Mouse (Mus musculus) urinary bladder, postnatal 0 days (tissue): Measurements from ENCODE around the gene Tmed1. TPM values are rescaled to one million over a fixed set of nuclear protein-coding genes. Genes with fewer than 3 reads are reported as not detected.
A peak's percentile ranks its signal among the peaks of the same experiment; 100 is the strongest.

Experiments used
- microRNA-seq: library from miRNA; unstranded; fragments of <30 nt; microRNA quantifications from one replicate; pipeline ENCODE4, GENCODE M21; 2016
- polyA plus RNA-seq: library from polyadenylated mRNA; unstranded; fragments of >200 nt; fragmentation: Nextera tagmentation; extraction: Ambion mirVana; gene quantifications from 2 replicates; pipeline ENCODE4 v1.2.1, GENCODE M21; 2015

Gene Tmed1
- 56.2 and 65.9 TPM in 2 replicates for polyA plus RNA-seq

GRCm38 (mm10) chr9:21509772-21510688 lies at the start of gene Tmed1:
TSS of gene Tmed1 (minus strand) at chr9:21510252.

GRCm38 (mm10) chr9:21546789-21547074 lies 36.7 kb upstream of the Tmed1 start, which contains the start of gene Carm1:
TSS of gene Carm1 (plus strand) at chr9:21546894.

GRCm38 (mm10) chr9:21525937-21526633 lies 16.0 kb upstream of the Tmed1 start, which contains the start of gene AB124611:
TSS of gene AB124611 (plus strand) at chr9:21526176.

Small RNA genes within 50 kb of the gene (microRNA-seq; reads per million reads assigned to microRNA genes)
- 9.9 reads per million, percentile 20 among the genes with 10 or more reads in this experiment for gene Mir199a-1

Other genes starting within 250 kb of the Tmed1 start
- gene Atg4d, start 245.0 kb downstream of the Tmed1 start, polyA plus RNA-seq = 20.9 and 25.4 TPM in 2 replicates
- 8.3 and 8.4 TPM in 2 replicates for gene Kri1, start 222.3 kb downstream of the Tmed1 start, polyA plus RNA-seq
- 27.9 and 29.2 TPM in 2 replicates for gene Cdkn2d, start 218.8 kb downstream of the Tmed1 start, polyA plus RNA-seq
- gene Ap1m2, start 197.9 kb downstream of the Tmed1 start, polyA plus RNA-seq = 24.7 and 28.5 TPM in 2 replicates
- 106 and 120 TPM in 2 replicates for gene Slc44a2, start 189.6 kb downstream of the Tmed1 start, polyA plus RNA-seq
- gene Ilf3, start 142.4 kb downstream of the Tmed1 start, polyA plus RNA-seq = 52.5 and 56.4 TPM in 2 replicates
- 27.3 and 30.2 TPM in 2 replicates for gene Qtrt1, start 98.4 kb downstream of the Tmed1 start, polyA plus RNA-seq
- 75.4 and 77.2 TPM in 2 replicates for gene Dnm2, start 85.3 kb downstream of the Tmed1 start, polyA plus RNA-seq
- gene AB124611, start 15.9 kb upstream of the Tmed1 start, polyA plus RNA-seq = 3.1 and 10.4 TPM in 2 replicates
- gene Carm1, start 36.6 kb upstream of the Tmed1 start, polyA plus RNA-seq = 16.1 and 18.9 TPM in 2 replicates
- gene Timm29, start 82.5 kb upstream of the Tmed1 start, polyA plus RNA-seq = 15.3 and 15.4 TPM in 2 replicates
- gene Yipf2, start 82.6 kb upstream of the Tmed1 start, polyA plus RNA-seq = 21.2 and 24.7 TPM in 2 replicates
- 31.6 and 32.3 TPM in 2 replicates for gene Smarca4, start 105.9 kb upstream of the Tmed1 start, polyA plus RNA-seq
- 73.5 and 118 TPM in 2 replicates for gene Ldlr, start 213.2 kb upstream of the Tmed1 start, polyA plus RNA-seq